Mouse (Mus musculus) hindlimb bud, embryonic 11.5 days (tissue): ENCODE data around the gene Pdcd4.
"Not testable (repeated sequence)": the region's sequence is repeated elsewhere in the genome, so short reads cannot be mapped to it uniquely, and the experiment has no call there.

Source experiments
- DNase-seq: peaks from one replicate; pipeline ENCODE4 v3.0.0-alpha.2; 2012; ENCODE audit warnings: low read depth, low spot score; ENCODE audit errors: extremely low spot score

Pdcd4 gene

GRCm38 (mm10) chr19:53943802-53944785, 52.1 kb downstream of the Pdcd4 start, which contains the start of the genes Shoc2 and Bbip1:
Shoc2 (plus strand) TSS chr19:53944306.
Bbip1 (minus strand) TSS chr19:53944627.
- DNase-seq, result peak; percentile 96

GRCm38 (mm10) chr19:53944786-53945169, 52.7 kb downstream of the Pdcd4 start:
- no peak for DNase-seq

GRCm38 (mm10) chr19:53945171-53946042, 53.4 kb downstream of the Pdcd4 start:
- DNase-seq, result peak; percentile 31

GRCm38 (mm10) chr19:53957513-53957912, 65.5 kb downstream of the Pdcd4 start:
- no peak for DNase-seq

- no peak for DNase-seq
These were observed 70.5 kb downstream of the Pdcd4 start for GRCm38 (mm10) chr19:53962511-53962910.

- DNase-seq, result not testable (repeated sequence)
These were observed 72.3 kb downstream of the Pdcd4 start for GRCm38 (mm10) chr19:53964347-53964746.

- DNase-seq, result no peak
These were observed 73.0 kb downstream of the Pdcd4 start for GRCm38 (mm10) chr19:53964910-53965633.

GRCm38 (mm10) chr19:53969226-53969625, 77.2 kb downstream of the Pdcd4 start:
- no peak for DNase-seq

GRCm38 (mm10) chr19:53971938-53972337, 79.9 kb downstream of the Pdcd4 start:
- DNase-seq, result no peak

GRCm38 (mm10) chr19:53973656-53974055, 81.6 kb downstream of the Pdcd4 start:
- no peak for DNase-seq
